Mouse (Mus musculus) bone marrow, adult 2 months (tissue): ENCODE measurements around the gene Adra2b. TPM values are rescaled to one million over a fixed set of nuclear protein-coding genes. Genes with fewer than 3 reads are reported as not detected.

Experiments used
- H3K27ac ChIP-seq: fragments of 200-500 bp; 2 replicates; pipeline ENCODE4 v1.5.1; 2012; ENCODE audit warnings: low read depth, mild to moderate bottlenecking, control low read depth, inconsistent platforms, low read length; ENCODE audit not compliant: control insufficient read depth, poor library complexity, insufficient read depth
- H3K4me1 ChIP-seq: fragments of 200-500 bp; 2 replicates; pipeline ENCODE4 v1.6.1; 2011; ENCODE audit warnings: low read length; ENCODE audit not compliant: control insufficient read depth, insufficient read depth
- H3K4me3 ChIP-seq: fragments of 200-500 bp; replicated peaks from 2 replicates; pipeline ENCODE3; 2011; ENCODE audit warnings: mild to moderate bottlenecking, low read depth, low read length, control low read depth; ENCODE audit not compliant: control insufficient read depth
- CTCF ChIP-seq: fragments of 200-500 bp; IDR thresholded peaks from 2 replicates; pipeline ENCODE4 v1.5.1; 2011; ENCODE audit warnings: low read length, control low read depth; ENCODE audit not compliant: control insufficient read depth, insufficient read depth
- POLR2A ChIP-seq: fragments of 200-500 bp; IDR thresholded peaks from 2 replicates; pipeline ENCODE4 v1.6.1; 2011; ENCODE audit warnings: low read depth, mild to moderate bottlenecking, control low read depth, low read length, borderline replicate concordance; ENCODE audit not compliant: control insufficient read depth
- WGBS: fragments of 180-500 bp; shearing (Covaris S2); methylation state at CpG from one replicate; pipeline ENCODE4 v1.1.7; 2018; 5-methylcytosine and 5-hydroxymethylcytosine counted together
- polyA plus RNA-seq: library from polyadenylated mRNA; stranded (reverse); fragments of >200 nt; gene quantifications from 2 replicates; pipeline ENCODE4 v1.2.4, GENCODE M21; 2011; ENCODE audit warnings: low replicate concordance; ENCODE audit not compliant: missing spikeins, insufficient read depth, insufficient read length

The Adra2b gene
- polyA plus RNA-seq, 1 experiment = not detected

- no peak for TF ChIP-seq POLR2A
- TF ChIP-seq CTCF = no peak
- 78% methylated on average over 1 of the region's 1 CpGs for WGBS
- H3K4me1 ChIP-seq = peaks cover 9% of the 10 kb centered on the region
- H3K27ac ChIP-seq = no peak overlapping the region
- no peak overlapping the region for H3K4me3 ChIP-seq
These were observed 39.3 kb upstream of the Adra2b start for GRCm38 (mm10) chr2:127323667-127324066.

- Histone ChIP-seq H3K27ac (no peak overlapping the region), H3K4me1 (peaks cover 11% of the 10 kb centered on the region), H3K4me3 (no peak overlapping the region)
- WGBS = 31% methylated on average over 7 of the region's 7 CpGs
- no peak for TF ChIP-seq POLR2A
- no peak for TF ChIP-seq CTCF
These were observed 38.6 kb upstream of the Adra2b start for GRCm38 (mm10) chr2:127324456-127324855.

GRCm38 (mm10) chr2:127328090-127328851 is 34.7 kb upstream of the Adra2b start:
- H3K4me1 ChIP-seq = peaks cover 12% of the 10 kb centered on the region
- 0 out of 2 replicates have a peak overlapping the region, but pooled peaks have one; percentile 13 for H3K27ac ChIP-seq

GRCm38 (mm10) chr2:127332807-127333570 is 30.0 kb upstream of the Adra2b start:
- TF ChIP-seq CTCF (no peak), POLR2A (no peak)
- peaks cover 11% of the 10 kb centered on the region for H3K4me1 ChIP-seq
- peak overlapping the region; percentile 9 for H3K27ac ChIP-seq
- WGBS = 55% methylated on average over 14 of the region's 14 CpGs
- H3K4me3 ChIP-seq = no peak overlapping the region

More at GRCm38 (mm10) chr2:127328090-127328851, 34.7 kb upstream of the Adra2b start:
- no peak overlapping the region for H3K4me3 ChIP-seq
- 25% methylated on average over 12 of the region's 12 CpGs for WGBS
- TF ChIP-seq POLR2A (no peak), CTCF (no peak)

GRCm38 (mm10) chr2:127333945-127334603 is 28.9 kb upstream of the Adra2b start:
- Histone ChIP-seq H3K4me3 (peak overlapping the region; percentile 26), H3K27ac (peak overlapping the region; percentile 91), H3K4me1 (peaks cover 3% of the 10 kb centered on the region; the same call in 1 of the 2 replicates)
- WGBS = 50% methylated on average over 5 of the region's 5 CpGs
- TF ChIP-seq POLR2A (no peak), CTCF (no peak)

- WGBS = 3% methylated on average over 11 of the region's 11 CpGs
- Histone ChIP-seq H3K4me1 (peaks cover 3% of the 10 kb centered on the region; the same call in 1 of the 2 replicates), H3K27ac (peak overlapping the region; percentile 91), H3K4me3 (peak overlapping the region; percentile 12)
- no peak for TF ChIP-seq POLR2A
- no peak for TF ChIP-seq CTCF
These were observed 27.9 kb upstream of the Adra2b start for GRCm38 (mm10) chr2:127335078-127335541.

GRCm38 (mm10) chr2:127335767-127336496 is 27.1 kb upstream of the Adra2b start, which contains the start of gene Dusp2:
Dusp2 (plus strand) TSS chr2:127336159.
- WGBS = under 1% methylated on average over 76 of the region's 76 CpGs
- TF ChIP-seq CTCF (no peak), POLR2A (peak; percentile 99)
- Histone ChIP-seq H3K4me3 (peak within 1 kb of the TSS; percentile 78), H3K27ac (peak within 1 kb of the TSS; percentile 97), H3K4me1 (peaks cover 3% of the 10 kb centered on the region; the same call in 1 of the 2 replicates)
